Mouse (Mus musculus) liver, embryonic 14.5 days (tissue): ENCODE measurements around the gene Nup188.

ENCODE experiments used
- CTCF ChIP-seq: IDR thresholded peaks from 2 replicates; pipeline ENCODE4 v1.5.1; 2016; ENCODE audit warnings: antibody characterized with exemption, low read depth, control low read depth
- EP300 ChIP-seq: IDR thresholded peaks from 2 replicates; pipeline ENCODE4 v1.6.1; 2016; ENCODE audit warnings: antibody characterized with exemption, low read depth

- TF ChIP-seq CTCF (no peak), EP300 (no peak)
Measured at GRCm38 (mm10) chr2:30255631-30256395, 30.4 kb upstream of the Nup188 start.
